Mouse (Mus musculus): Measurements from ENCODE around the gene Ddx54.
A peak's percentile ranks its signal among the peaks of the same experiment; 100 is the strongest.

Ddx54 gene

GRCm38 (mm10) chr5:120612442-120612821 lies at the start of gene Ddx54, which contains the start of gene Rita1:
Gene Ddx54, plus strand, starts transcription at chr5:120612739.
Gene Rita1, minus strand, starts transcription at chr5:120612589.
- DNase-seq = peak; percentile 98 to 100

GRCm38 (mm10) chr5:120562956-120563913 lies 49.3 kb upstream of the Ddx54 start:
- DNase-seq = peak; percentile 86 to 93

- no peak for DNase-seq
Measured at GRCm38 (mm10) chr5:120563914-120564311, 48.6 kb upstream of the Ddx54 start.

GRCm38 (mm10) chr5:120565171-120565905 lies 47.2 kb upstream of the Ddx54 start:
- peak in 1 of 2 experiments; percentile 69 for DNase-seq

GRCm38 (mm10) chr5:120566101-120566500 lies 46.4 kb upstream of the Ddx54 start:
- peak; percentile 81 to 90 for DNase-seq

GRCm38 (mm10) chr5:120566681-120567252 lies 45.8 kb upstream of the Ddx54 start:
- DNase-seq = peak in 1 of 2 experiments; percentile 76

GRCm38 (mm10) chr5:120567253-120567701 lies 45.3 kb upstream of the Ddx54 start:
- peak; percentile 62 to 87 for DNase-seq

- DNase-seq = no peak
Measured at GRCm38 (mm10) chr5:120567761-120568211, 44.8 kb upstream of the Ddx54 start.

- no peak for DNase-seq
Measured at GRCm38 (mm10) chr5:120568336-120568768, 44.2 kb upstream of the Ddx54 start.

- no peak for DNase-seq
Measured at GRCm38 (mm10) chr5:120568964-120569363, 43.6 kb upstream of the Ddx54 start.

- no peak for DNase-seq
Measured at GRCm38 (mm10) chr5:120569791-120570190, 42.7 kb upstream of the Ddx54 start.

GRCm38 (mm10) chr5:120570289-120570897 lies 42.1 kb upstream of the Ddx54 start:
- DNase-seq = no peak

GRCm38 (mm10) chr5:120571056-120571740 lies 41.3 kb upstream of the Ddx54 start:
- peak; percentile 60 to 84 for DNase-seq

GRCm38 (mm10) chr5:120574469-120575063 lies 38.0 kb upstream of the Ddx54 start:
- no peak for DNase-seq

- no peak for DNase-seq
Measured at GRCm38 (mm10) chr5:120576781-120577301, 35.7 kb upstream of the Ddx54 start.

- peak; percentile 62 to 88 for DNase-seq
Measured at GRCm38 (mm10) chr5:120577935-120578441, 34.6 kb upstream of the Ddx54 start.

GRCm38 (mm10) chr5:120578504-120579081 lies 33.9 kb upstream of the Ddx54 start:
- DNase-seq = peak; percentile 82 to 85

GRCm38 (mm10) chr5:120579211-120579897 lies 33.2 kb upstream of the Ddx54 start:
- peak; percentile 66 to 89 for DNase-seq

GRCm38 (mm10) chr5:120579898-120580626 lies 32.5 kb upstream of the Ddx54 start:
- DNase-seq = peak in 1 of 2 experiments; percentile 72

All from kidney, postnatal 25 days (tissue).